Mouse (Mus musculus): Measurements from ENCODE around the gene Apbb2.
A peak's percentile ranks its signal among the peaks of the same experiment; 100 is the strongest.

Gene Apbb2

DNA sequence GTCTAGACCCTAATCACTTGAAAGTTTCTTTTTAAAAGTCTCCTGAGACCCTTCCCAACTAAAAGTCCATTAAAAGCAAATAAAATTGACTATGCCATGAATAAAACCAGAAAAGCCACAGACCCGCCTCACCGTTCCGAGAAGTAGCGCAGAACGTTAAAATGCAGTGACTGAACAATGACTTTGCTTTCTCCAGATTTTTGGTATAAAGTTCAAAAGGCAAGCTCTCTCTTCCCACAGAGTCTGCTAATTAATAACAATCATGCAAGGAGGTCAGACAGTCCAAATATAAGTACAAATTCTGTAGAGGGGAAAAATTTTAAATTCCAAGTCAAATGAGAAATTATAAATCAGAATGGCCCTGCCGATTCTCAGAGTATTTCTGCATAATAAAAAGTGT is 103.9 kb downstream of the Apbb2 start:
- no peak for DNase-seq

DNA sequence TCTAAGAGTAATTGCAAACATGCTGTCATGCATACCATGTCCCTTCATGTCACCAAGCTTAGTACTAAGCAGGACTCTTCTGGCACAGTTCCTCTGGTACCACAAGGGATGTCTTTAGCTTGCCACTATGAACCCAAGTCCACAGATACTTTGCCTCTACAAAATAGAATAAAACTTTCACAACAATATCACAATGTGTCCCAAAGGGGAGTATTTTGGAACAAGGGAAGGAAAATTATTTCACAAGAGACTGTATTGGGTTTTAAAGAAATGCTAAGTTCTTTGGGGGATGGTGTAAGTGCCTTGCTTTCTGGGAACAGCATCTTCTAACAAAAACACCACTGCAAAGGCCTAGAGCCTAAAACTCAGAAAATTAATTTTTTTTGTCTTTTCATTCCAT is 105.2 kb downstream of the Apbb2 start:
- no peak for DNase-seq

DNA sequence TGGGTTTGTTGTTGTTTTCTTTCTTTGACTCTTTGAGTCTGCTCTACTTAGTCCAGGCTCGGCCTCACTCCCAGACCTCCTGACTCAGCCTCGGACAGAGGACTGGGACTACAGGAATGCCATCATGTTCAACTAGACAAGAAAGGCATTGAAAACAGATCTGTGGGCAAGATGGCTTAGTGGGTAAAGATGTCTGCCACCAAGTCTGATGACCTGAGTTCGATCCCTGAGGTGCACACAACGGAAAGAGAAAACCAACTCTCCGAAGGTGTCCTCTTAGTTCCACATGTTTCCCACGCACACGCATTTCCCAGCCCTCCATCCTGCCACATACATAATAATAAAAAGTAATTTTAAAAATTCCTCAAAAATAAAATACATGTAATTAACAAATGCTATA is 106.1 kb downstream of the Apbb2 start:
- no peak for DNase-seq

DNA sequence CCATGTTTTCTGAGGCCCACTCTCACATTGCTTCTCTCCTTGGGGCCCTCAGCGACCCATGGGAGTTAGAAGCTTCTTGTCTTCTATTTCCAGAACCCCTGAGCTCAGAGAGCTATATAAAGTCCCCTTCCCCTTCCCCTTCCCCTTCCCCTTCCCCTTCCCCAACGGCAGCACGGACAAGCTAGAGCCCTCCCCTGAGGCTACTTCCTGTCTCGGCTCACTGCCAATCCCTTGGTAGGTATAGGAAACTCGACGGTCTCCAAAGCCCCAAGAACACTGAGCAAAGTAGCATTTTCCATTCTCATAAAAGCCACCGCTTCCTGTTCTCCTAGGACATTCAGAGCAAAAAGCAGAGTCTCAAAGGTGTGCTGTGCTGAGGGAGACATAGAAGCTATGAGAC is 107.9 kb downstream of the Apbb2 start:
- DNase-seq: peak; percentile 63

DNA sequence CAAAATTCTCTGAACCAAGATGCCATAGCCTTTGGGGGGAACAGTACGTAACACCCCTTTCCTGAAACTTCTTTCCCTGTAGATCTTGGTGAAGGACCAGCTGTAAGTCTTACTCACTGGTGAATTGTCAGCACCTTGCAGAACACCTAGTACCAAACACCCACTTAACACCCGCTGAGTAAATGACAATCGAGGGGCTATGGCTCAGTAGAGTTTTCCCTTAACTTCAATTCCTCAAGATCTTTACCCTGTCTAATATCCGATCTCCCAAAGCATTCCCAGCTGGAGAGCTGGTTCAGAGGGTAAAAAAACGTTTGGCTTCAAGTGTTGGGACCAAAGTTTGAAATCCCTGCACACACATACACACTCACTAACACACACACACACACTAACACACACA is 109.4 kb downstream of the Apbb2 start:
- no peak for DNase-seq

DNA sequence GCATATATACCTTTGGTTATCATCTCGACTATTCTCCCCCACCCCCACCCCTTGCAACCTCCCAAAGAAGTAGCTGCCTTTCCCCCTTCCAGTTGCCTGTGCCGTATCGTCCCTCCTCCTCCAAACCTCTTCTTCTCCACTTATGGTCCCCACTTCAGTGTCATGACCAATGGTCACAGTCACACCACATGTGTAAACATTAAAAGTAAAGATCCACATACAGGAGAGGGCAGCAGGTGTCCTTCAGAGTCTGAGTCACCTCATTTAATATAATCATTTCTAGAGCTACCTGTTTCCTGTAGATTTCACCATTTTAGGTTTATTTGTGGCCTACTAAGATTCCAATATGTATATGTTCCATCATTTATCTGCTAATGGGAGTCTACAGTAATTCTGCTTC is 113.0 kb downstream of the Apbb2 start:
- no peak for DNase-seq

DNA sequence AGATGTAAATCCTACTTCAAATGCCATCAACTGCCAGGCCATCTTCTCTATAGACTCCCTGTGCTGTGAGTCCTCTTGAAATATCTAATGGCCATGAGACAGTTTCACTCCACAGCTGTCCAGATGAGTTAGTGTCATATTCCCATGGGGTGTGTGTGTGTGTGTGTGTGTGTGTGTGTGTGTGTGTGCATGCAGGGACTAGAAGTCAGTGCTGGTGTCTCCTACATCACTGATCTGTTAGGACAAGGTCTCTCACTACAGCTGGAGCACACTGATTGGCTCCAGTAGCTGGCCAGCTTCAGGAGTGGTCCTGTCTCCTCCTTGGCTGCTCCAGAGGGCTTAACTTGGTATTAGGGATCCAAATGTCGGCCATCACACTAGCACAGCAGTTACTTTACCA is 113.5 kb downstream of the Apbb2 start:
- no peak for DNase-seq

DNA sequence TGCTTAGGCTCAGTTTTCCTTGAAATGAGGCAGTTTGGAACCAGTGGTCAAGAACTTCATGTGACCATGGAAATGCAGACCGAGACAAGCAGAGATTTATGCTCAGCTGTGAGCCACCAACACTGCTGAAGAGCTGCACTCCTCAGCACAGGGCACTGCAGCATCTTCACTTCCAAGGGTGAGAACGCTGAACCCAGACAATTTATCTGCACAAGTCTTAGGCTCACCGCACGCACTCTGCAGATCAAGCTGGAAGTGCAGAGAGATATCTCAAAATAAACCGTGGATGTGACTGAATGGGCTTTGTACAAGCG is 114.2 kb downstream of the Apbb2 start:
- peak; percentile 36 for DNase-seq

DNA sequence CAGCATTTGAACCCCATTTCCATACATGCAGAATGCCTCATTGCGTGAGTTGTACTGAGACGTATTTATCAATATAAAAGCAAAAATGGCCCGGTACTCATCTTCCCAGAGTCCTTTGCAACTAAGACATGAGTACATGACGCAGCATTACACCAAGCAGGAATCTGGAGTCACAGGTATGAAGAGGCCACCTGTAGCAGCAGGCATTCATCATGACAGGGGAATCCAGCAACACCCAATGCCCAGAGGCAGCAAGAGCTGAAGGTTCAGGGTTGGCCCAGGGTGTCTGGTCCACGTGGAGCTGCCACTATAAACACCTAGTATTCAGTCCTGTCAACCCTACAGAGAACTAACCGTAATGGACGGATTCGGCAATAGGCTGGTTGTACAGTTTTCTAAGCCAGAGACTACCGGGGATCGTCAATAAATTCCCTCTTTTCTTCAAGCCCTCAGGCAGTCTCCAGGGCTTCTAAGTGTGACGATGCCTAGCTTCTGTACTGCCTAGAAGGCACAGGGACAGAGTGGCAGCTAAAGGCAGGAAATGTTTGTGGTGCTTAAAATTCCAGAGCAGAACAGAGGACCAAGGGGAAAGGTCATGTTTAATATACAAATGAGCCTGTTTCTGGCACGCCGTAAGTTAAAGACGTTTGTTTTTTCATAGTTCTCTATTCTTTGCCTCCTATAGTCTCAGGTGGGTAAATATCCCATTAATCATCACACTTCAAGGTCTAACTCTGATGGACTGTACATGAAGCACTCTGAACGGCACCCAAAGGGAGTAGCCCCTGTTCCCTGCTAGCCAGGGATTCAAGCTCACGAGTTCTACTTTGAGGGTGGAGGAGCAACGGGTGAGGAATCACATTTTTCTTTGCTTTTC is 114.8 kb downstream of the Apbb2 start:
- peak; percentile 66 for DNase-seq

DNA sequence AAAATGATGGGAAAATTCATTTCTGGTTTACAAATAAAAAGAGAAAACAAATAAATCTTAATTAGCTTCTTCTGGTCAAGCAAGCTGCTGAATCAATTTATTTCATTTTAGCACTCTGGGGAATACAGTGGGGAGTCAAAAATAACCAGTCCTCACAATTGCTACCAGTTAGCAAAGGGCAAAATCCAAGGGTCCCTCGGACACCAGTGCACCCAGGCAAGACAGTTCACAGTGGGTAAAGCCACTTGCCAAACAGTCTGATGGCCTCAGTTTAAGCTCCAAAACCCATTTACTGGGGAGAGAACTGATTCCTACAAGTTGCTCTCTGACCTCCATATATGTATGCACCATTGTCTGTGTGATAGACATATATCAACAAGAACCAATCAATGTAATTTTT is 115.6 kb downstream of the Apbb2 start:
- no peak for DNase-seq

DNA sequence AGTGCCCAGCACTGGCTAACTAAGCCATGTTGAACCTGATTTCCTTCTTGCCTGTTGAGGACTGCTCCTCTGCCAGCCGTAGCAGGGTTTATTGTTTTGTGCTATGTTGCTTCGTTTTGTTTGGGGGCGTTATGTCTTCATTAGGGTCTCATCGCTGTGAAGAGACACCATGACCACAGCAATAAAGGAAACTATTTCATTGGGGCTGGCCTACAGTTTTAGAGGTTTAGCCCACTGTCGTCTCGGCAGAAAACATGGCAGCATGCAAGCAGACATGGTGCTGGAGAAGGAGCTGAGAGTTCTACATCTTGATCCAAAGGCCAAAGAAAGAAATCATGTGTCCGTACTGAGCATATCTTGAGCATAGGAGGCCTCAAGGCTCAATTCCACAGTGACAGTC is 119.0 kb downstream of the Apbb2 start:
- no peak for DNase-seq

DNA sequence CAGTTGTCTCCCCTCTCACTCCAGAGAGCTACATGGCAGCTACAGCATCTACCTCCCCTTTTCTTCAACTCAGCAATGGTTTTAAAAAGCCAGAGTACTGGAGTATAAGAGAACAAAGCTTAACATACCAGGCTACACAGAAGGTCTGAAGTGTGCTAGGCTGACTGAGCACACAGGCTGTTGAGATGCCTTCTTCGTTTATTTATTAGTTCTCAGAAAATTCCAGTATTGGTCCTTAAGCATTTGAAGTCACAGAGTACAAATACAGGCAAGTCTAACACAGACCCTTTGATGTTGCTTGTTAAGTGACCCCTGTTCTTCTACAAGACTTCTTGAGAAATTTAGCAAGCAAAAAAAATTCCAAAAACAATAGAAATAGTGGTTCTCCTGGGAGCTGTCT is 120.4 kb downstream of the Apbb2 start:
- no peak for DNase-seq

DNA sequence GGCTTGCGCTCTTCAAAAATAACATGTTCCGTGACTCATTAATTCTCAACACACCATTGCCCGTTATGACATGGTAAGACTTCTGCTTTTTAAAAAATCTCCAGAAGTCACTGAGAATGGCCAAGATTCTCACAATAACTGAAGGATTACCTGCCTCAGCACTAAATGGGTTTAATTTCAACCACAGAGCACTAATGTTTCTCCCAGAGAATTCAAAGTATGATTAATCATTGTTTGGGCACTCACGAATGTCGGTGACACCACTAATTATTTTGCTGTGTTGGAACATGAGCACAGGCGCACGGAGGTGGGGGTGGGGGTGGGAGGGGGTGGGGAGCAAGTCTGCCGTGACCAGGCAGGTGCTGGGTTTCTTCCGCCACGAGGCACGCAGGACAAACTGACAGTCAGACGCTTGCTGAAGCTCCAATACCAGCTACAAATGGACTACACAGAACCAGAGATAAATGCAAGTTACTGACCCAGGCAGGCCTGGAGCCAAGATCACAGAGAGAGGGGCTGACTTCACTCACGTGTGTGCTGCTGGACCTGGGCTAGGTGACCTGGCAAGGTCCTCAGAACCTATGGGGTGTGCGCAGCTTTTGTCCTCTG is 121.0 kb downstream of the Apbb2 start:
- peak; percentile 72 for DNase-seq

DNA sequence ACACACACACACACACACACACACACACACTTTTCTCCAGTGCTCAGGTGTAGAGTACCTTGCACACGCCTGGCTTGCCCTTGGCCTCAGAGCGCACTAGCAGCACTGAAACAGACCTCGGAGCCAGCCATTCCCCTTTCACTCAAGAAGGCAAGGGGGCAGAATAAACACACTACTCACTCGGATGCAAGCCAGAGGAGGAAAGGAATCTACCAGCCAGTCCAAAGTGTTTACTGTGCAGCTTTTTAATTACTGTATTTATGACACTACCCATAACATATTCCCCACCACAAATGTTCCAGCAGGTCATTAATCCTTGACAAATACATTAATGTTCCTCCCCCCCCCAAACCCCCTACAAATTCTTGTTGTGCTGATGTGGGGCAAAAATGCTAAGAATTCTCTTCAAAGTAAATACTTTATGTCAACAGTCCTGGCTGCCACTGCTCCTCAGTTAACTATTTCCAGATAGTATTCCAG is 121.7 kb downstream of the Apbb2 start:
- DNase-seq: peak; percentile 77

DNA sequence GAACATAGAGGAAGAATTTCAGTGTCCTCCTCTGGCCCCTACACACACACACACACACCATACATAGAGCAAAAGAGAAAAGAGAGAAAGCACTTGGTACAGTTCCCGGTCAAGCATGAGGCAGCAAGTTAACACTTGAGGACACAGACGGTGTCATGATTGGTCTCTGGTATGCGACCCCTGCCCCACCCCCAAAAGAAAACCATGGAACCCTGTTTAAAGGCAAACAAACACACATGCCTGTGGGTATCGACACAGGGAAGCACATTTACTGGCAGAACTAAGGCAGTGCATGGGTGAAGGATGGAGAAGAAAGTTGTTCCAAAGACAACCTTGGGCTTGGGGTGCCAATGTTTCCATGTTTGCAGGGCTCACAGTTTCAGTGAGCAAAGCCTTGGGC is 123.9 kb downstream of the Apbb2 start:
- DNase-seq: peak; percentile 27

DNA sequence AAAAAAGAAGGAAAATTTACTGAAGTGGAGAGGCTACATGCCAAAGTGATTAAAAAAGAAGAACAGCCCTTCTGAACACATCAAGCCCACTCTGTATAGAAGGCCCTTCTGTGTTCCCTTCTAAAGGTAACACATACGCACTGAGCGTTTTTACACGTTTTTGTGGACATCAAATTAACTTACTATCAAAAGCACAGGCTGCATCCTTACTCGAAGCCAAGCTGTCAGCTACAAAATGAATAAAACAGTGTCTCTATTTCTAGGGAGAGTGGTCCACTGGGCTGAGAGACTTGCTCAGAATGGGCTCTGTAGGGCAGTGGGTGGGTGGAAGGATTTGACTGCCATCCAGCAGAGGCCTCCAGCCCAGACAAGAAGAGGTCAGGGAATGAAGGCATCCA is 126.0 kb downstream of the Apbb2 start:
- DNase-seq: no peak

DNA sequence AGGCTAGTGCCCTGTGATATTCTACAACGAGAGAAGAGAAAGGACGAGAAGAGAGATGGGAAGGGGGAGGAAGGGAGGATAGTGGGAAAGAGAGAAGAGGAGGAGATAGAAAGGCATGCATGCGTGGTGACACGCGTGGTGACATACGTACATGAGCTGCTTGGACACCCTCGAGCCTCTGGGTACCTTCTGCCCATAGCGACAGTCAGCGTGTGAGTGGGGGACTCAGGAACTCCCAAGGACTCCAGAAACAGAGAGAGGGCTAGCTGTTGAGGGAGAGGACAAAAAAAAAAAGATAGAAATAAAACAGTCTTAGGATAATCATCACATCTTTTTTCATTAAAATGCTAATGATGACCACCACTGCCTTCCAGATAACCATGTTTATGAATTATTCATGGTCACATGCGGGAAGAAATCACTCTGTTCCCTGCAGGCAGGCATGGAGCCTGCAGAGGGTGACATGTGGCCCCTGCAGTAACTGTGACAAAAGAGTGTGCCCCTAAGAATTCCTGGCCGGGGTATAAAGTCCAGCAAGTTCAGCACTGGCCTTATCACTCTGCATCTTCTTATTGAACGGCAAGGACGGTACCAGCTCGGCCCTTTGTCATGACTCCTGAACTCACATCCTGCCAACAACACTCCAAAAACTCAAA is 126.5 kb downstream of the Apbb2 start:
- DNase-seq: no peak

DNA sequence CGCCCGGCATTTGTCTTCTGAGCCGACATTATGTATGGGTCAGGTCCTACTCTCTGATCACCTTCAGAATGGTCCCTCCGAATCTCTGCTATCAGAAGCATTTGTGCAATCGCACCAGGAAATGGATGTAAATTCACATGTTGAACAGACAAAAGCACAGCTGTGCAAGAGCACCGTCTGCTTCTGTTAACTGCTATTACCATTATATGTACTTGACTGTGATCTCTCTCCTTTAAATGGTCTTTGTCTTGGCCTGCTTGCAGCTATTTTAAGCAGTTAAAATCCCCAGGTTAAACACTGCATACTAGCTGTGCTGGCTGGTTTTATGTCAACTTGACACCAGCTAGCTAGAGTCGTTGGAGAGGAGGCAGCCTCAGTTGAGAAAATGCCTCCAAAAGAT is 132.6 kb downstream of the Apbb2 start:
- DNase-seq: no peak

DNA sequence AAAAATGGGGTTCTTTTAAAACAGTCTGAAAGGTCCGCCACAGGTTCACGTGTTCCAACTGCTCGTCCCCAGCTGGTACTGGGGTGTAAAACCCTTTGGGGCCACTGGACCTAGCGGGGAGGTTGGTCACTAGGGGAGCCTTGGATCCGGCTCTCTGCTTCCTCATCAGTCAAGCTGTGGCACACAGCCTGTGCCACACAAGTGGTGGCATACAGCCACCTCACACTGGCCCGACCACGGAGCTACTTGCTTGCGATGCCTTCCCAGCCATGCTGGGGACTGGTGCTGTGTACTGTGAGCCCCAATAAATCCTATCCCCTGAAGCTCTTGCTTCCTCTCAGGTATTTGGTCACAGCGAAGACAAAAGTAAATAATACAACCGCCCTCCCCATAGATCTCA is 142.3 kb downstream of the Apbb2 start:
- no peak for DNase-seq

DNA sequence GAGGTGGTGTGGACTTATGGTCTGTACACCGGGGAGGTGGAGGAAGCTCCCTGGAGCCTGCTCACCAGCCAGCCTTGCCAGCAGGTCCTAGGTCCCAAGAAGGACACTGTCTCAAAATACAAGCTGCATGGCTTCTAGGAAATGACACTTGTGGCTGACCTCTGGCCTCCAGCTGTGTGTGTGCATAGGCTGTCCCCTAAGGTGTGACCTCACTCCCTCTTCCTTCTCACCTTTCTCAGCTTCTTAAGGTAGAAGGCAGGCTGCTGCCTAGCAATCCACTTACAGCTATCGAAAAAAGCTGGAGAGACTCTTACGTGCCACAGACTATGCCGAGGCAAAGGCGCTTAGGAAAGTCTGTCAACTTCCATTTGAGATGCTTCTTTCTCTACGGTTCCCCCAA is 142.8 kb downstream of the Apbb2 start:
- no peak for DNase-seq

DNA sequence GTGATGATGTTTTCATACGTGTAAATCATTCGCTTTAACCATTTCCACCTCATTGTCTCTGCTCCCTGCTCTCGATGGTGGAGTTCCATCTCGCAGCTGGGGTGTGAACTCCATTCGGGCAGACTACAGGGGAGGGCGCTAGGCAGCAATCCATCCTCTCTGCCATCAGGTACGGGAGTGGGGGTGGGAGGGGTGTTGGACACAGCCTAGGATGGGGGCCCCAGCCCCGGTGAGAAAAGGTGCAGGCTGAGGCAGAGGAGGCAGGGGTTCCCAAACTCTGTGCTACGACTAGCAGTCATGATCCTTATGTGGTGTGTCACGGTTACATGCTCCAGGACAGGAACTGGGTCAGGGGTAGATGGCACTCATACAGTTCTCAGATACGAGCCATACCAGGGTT is 144.4 kb downstream of the Apbb2 start:
- no peak for DNase-seq

DNA sequence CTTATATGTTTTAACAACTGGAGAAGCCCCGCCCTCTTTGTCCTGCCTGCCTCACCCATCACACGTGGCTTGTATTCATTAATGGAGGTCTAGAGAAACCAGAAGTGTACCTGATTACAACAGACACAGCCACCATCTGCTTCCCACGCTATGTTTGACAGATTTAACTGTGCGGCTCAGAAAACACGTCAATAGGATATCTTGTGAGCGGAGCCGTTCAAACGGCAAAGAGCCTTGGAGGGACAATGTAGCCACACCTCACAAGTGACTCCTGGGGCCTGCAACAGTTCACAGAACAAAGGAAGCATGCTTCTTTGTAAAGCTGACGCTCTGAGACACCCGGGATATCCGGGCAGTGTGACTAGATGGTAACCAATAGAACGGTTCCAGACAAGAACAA is 145.0 kb downstream of the Apbb2 start:
- no peak for DNase-seq

DNA sequence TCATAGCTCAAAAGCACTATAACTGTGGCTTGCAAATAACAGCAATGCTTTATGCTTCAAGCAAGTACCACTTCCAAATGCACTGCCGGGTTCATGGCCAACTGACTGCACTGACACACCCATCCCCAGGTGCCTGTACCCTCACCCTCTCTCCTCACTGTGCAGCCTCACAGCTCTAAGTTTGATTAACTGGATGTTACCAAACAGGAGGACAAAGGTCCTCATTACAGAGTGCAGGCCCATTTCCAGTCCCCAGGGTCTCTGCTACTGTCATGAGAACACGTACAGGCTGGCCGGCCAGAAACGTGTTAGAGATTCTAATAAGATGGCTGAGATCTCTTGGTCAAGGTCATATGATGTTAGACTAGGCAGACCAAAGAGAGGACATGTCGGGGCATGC is 147.7 kb downstream of the Apbb2 start:
- no peak for DNase-seq

DNA sequence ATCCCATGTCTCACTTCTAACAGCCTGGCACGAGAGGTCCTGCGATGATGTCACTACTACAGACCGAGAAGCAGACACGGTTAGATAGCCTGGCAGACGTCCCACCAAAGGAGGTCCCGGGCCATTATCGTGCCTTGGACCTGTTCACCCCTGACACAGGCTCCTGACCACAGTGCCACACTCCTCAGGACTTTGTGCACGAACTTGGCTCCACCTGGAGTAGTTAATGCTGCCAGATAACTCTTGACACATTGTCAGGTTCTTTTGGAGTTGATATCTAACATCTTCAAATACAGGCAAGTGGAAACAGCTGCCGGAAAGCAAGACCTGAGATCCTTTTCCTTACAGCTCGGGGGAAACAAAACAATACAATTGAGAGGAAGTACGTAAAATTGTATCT is 148.9 kb downstream of the Apbb2 start:
- peak; percentile 73 for DNase-seq

All from kidney, postnatal 14 days (tissue).